Mouse (Mus musculus): ENCODE measurements around the gene Rasal3. TPM values are rescaled to one million over a fixed set of nuclear protein-coding genes. Genes with fewer than 3 reads are reported as not detected.

The Rasal3 gene
- polyA plus RNA-seq, 1 experiment from 2014 or later: 0.20 TPM

DNA sequence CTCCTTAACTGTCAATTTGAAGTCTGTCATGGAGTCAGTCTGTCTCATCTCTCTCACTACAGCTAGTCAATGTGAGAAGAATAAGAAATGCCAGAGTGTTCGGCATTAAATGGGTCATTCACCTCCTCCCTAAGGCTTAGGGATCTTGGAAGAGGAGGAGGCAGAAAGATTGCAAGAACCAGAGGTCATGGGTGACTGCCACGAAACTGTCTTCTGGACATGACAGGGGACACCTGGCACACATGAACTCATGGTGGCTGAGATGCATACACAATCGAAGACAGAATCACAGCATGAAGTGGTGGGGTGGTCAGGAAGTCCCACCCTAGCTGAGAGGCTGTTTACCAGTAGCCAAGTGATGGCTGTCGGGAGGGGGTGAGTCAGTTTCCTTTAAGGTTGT is 30.9 kb upstream of the Rasal3 start:
- 38% methylated on average over 4 of the region's 4 CpGs for WGBS
- Histone ChIP-seq H3K9me3 (ENCODE audit: control insufficient read depth, low read length) (no peaks in the 10 kb centered on the region), H3K4me3 (ENCODE audit: low read length) (no peak overlapping the region), H3K9ac (ENCODE audit: low read depth, low read length) (no peak overlapping the region), H3K27me3 (ENCODE audit: control insufficient read depth, insufficient read depth, low read length) (0 out of 2 replicates have a peak, but pooled peaks cover under 1% of the 10 kb centered on the region), H3K4me2 (replicated peaks; ENCODE audit: low read depth, low read length) (no peak overlapping the region), H3K36me3 (ENCODE audit: control insufficient read depth, insufficient read depth, low read length) (no peaks in the 10 kb centered on the region), H3K4me1 (ENCODE audit: control insufficient read depth, insufficient read depth, low read length) (no peaks in the 10 kb centered on the region), H3K27ac (ENCODE audit: low read depth, low read length) (no peak overlapping the region)
- no peak for ATAC-seq (ENCODE audit: low FRiP score, low TSS enrichment)

DNA sequence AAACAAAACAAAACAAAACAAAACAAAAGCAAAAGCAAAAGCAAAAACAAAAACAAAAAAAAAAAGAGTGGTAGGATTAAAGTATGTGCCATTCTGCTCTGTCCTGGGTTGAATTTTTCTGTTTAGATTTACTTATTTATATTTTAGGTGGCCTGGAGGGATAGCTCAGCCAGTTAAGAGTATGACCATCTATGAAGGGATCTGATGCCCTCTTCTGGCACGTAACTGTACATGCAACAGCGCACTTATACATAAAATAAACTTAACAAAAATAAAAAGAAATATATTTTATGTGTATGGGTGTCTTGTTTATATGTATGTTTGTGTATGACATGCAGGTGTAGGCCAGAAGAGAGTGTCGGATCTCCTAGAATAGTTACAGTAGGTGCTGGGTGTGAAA is 28.6 kb upstream of the Rasal3 start:
- H3K36me3 ChIP-seq (ENCODE audit: control insufficient read depth, insufficient read depth, low read length): no peaks in the 10 kb centered on the region
- no peak for ATAC-seq (ENCODE audit: low FRiP score, low TSS enrichment)

DNA sequence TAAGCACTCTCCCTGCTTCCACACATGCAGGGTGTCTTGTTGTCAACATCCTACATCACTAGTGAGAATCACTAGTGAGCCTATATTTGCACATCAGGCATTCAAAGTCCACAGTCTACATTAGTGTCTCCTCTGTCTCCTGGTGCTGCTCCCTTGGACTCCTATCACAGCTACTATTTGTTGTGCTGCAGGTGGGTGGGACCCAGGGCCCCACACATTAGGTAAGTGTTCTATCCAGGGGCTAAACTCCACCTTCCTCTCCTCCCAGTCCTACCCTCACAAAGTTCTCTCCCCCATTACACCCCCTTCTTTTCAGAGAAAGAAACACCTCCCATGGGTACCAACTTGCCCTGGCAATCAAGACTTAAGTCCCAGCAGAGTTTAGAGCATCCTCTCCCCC is 23.2 kb upstream of the Rasal3 start:
- Histone ChIP-seq H3K36me3 (ENCODE audit: control insufficient read depth, insufficient read depth, low read length) (no peaks in the 10 kb centered on the region), H3K4me1 (ENCODE audit: control insufficient read depth, insufficient read depth, low read length) (no peaks in the 10 kb centered on the region), H3K27me3 (ENCODE audit: control insufficient read depth, insufficient read depth, low read length) (no peaks in the 10 kb centered on the region), H3K9ac (ENCODE audit: low read depth, low read length) (no peak overlapping the region), H3K4me3 (ENCODE audit: low read length) (no peak overlapping the region), H3K4me2 (replicated peaks; ENCODE audit: low read depth, low read length) (no peak overlapping the region), H3K9me3 (ENCODE audit: control insufficient read depth, low read length) (no peaks in the 10 kb centered on the region), H3K27ac (ENCODE audit: low read depth, low read length) (no peak overlapping the region)
- ATAC-seq (ENCODE audit: low FRiP score, low TSS enrichment): no peak

More for the DNA sequence above, 28.6 kb upstream of the Rasal3 start:
- H3K27me3 ChIP-seq (ENCODE audit: control insufficient read depth, insufficient read depth, low read length): no peaks in the 10 kb centered on the region
- H3K27ac ChIP-seq (ENCODE audit: low read depth, low read length): no peak overlapping the region
- no peak overlapping the region for H3K4me3 ChIP-seq (ENCODE audit: low read length)
- no peaks in the 10 kb centered on the region for H3K9me3 ChIP-seq (ENCODE audit: control insufficient read depth, low read length)
- no peak overlapping the region for H3K4me2 ChIP-seq (replicated peaks; ENCODE audit: low read depth, low read length)
- no peak overlapping the region for H3K9ac ChIP-seq (ENCODE audit: low read depth, low read length)
- 62% methylated on average over 3 of the region's 3 CpGs for WGBS
- no peaks in the 10 kb centered on the region for H3K4me1 ChIP-seq (ENCODE audit: control insufficient read depth, insufficient read depth, low read length)

DNA sequence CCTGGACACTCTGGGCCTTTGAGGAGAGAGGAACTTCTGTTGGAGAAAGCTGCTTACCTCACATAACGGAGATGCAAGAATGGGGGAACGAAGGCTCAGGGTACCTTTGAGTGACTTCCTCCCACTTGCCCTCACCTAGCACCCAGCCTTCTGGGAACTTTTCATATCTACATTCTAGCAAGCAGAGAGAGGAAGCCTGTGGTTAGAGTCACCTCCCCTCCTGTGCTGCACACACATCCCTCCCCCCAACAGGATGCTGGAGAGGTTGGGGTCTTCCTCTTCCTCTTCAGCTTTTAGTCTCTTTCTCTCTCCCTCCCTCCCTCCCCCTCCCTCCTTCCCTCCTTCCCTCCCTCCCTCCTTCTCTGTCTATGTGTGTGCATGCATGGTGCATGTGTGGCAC is 20.7 kb upstream of the Rasal3 start, which contains the start of gene Pglyrp2:
Pglyrp2 (minus strand) TSS at position 134 of the 400 bp plus-strand sequence.
- WGBS: 93% methylated on average over 2 of the region's 2 CpGs
- no peak within 1 kb of the TSS for H3K27ac ChIP-seq (ENCODE audit: low read depth, low read length)
- H3K27me3 ChIP-seq (ENCODE audit: control insufficient read depth, insufficient read depth, low read length): no peaks in the 10 kb centered on the region
- H3K4me2 ChIP-seq (replicated peaks; ENCODE audit: low read depth, low read length): no peak within 1 kb of the TSS
- no peaks in the 10 kb centered on the region for H3K36me3 ChIP-seq (ENCODE audit: control insufficient read depth, insufficient read depth, low read length)
- ATAC-seq (ENCODE audit: low FRiP score, low TSS enrichment): no peak
- no peak within 1 kb of the TSS for H3K9ac ChIP-seq (ENCODE audit: low read depth, low read length)
- no peaks in the 10 kb centered on the region for H3K9me3 ChIP-seq (ENCODE audit: control insufficient read depth, low read length)
- no peak within 1 kb of the TSS for H3K4me3 ChIP-seq (ENCODE audit: low read length)
- H3K4me1 ChIP-seq (ENCODE audit: control insufficient read depth, insufficient read depth, low read length): no peaks in the 10 kb centered on the region

DNA sequence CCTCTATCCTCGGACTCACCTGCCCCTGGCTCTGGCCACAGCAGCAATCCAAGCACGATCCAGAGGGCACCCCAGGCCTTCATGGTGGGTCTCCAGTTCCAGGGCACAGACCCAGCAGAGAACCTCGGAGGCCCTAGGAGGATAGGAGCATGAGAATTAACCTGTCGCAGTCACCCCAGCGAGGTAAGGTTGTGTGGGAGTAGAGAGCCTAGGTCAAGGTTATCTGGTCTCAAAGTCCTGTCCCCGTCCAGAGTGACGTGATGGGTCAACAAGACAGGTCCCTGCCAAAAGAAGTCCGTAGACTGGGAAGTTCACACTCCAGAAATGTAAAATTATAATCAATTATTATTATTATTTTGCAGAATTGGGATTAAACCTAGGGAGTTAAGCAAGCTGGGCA is 17.4 kb upstream of the Rasal3 start:
- H3K27ac ChIP-seq (ENCODE audit: low read depth, low read length): no peak overlapping the region
- H3K36me3 ChIP-seq (ENCODE audit: control insufficient read depth, insufficient read depth, low read length): no peaks in the 10 kb centered on the region
- no peaks in the 10 kb centered on the region for H3K9me3 ChIP-seq (ENCODE audit: control insufficient read depth, low read length)
- 0 out of 2 replicates have a peak, but pooled peaks cover 6% of the 10 kb centered on the region for H3K27me3 ChIP-seq (ENCODE audit: control insufficient read depth, insufficient read depth, low read length)
- no peak overlapping the region for H3K9ac ChIP-seq (ENCODE audit: low read depth, low read length)
- no peak overlapping the region for H3K4me2 ChIP-seq (replicated peaks; ENCODE audit: low read depth, low read length)
- no peaks in the 10 kb centered on the region for H3K4me1 ChIP-seq (ENCODE audit: control insufficient read depth, insufficient read depth, low read length)
- 74% methylated on average over 8 of the region's 8 CpGs for WGBS
- H3K4me3 ChIP-seq (ENCODE audit: low read length): no peak overlapping the region
- no peak for ATAC-seq (ENCODE audit: low FRiP score, low TSS enrichment)

DNA sequence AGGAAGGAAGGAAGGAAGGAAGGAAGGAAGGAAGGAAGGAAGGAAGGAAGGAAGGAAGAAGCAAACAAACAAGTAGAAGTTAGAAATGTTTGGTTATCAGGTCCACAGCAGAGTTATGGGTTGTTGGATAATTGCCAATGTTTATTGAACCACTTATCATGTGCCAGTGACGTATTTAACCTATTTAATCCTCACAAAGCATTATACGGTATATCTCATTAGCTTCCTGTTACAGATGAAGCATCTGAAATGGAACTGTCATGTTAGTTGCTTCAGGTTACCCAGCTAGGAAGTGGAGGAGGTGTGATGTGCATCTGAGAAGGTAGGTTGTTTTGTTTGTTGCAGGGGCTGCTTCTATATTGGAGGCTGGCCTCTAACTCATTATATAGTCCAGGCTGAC is 16.6 kb upstream of the Rasal3 start:
- Histone ChIP-seq H3K9ac (ENCODE audit: low read depth, low read length) (no peak overlapping the region), H3K4me2 (replicated peaks; ENCODE audit: low read depth, low read length) (no peak overlapping the region), H3K36me3 (ENCODE audit: control insufficient read depth, insufficient read depth, low read length) (no peaks in the 10 kb centered on the region), H3K9me3 (ENCODE audit: control insufficient read depth, low read length) (no peaks in the 10 kb centered on the region), H3K27ac (ENCODE audit: low read depth, low read length) (no peak overlapping the region), H3K4me3 (ENCODE audit: low read length) (no peak overlapping the region), H3K4me1 (ENCODE audit: control insufficient read depth, insufficient read depth, low read length) (no peaks in the 10 kb centered on the region), H3K27me3 (ENCODE audit: control insufficient read depth, insufficient read depth, low read length) (0 out of 2 replicates have a peak, but pooled peaks cover 9% of the 10 kb centered on the region)
- WGBS: 74% methylated on average over 2 of the region's 2 CpGs
- no peak for ATAC-seq (ENCODE audit: low FRiP score, low TSS enrichment)

DNA sequence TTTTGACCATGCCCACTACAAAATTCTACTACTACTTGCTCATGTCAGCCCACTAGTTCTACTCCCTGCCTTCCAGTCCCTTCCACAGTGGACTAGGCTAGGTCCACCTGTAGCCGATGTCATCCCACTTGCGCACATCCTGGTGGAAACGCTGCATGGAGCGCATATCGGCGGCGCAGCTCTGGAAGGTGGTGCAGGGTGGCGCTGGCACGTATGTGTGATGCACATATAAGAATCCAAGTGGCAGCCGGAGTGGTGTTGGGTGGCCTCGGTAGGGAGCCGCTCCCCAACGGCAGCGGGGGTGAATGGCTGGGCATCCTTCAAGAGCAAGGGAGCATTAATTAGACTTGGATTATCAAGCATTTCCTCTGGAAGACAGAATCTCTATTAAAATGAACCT is 13.4 kb upstream of the Rasal3 start:
- no peak for ATAC-seq (ENCODE audit: low FRiP score, low TSS enrichment)
- no peak overlapping the region for H3K4me3 ChIP-seq (ENCODE audit: low read length)
- no peak overlapping the region for H3K27ac ChIP-seq (ENCODE audit: low read depth, low read length)
- H3K9ac ChIP-seq (ENCODE audit: low read depth, low read length): no peak overlapping the region
- no peaks in the 10 kb centered on the region for H3K36me3 ChIP-seq (ENCODE audit: control insufficient read depth, insufficient read depth, low read length)
- H3K9me3 ChIP-seq (ENCODE audit: control insufficient read depth, low read length): no peaks in the 10 kb centered on the region
- no peaks in the 10 kb centered on the region for H3K4me1 ChIP-seq (ENCODE audit: control insufficient read depth, insufficient read depth, low read length)
- WGBS: 91% methylated on average over 14 of the region's 14 CpGs
- no peak overlapping the region for H3K4me2 ChIP-seq (replicated peaks; ENCODE audit: low read depth, low read length)
- peaks cover 9% of the 10 kb centered on the region; the same call in 1 of the 2 replicates for H3K27me3 ChIP-seq (ENCODE audit: control insufficient read depth, insufficient read depth, low read length)

DNA sequence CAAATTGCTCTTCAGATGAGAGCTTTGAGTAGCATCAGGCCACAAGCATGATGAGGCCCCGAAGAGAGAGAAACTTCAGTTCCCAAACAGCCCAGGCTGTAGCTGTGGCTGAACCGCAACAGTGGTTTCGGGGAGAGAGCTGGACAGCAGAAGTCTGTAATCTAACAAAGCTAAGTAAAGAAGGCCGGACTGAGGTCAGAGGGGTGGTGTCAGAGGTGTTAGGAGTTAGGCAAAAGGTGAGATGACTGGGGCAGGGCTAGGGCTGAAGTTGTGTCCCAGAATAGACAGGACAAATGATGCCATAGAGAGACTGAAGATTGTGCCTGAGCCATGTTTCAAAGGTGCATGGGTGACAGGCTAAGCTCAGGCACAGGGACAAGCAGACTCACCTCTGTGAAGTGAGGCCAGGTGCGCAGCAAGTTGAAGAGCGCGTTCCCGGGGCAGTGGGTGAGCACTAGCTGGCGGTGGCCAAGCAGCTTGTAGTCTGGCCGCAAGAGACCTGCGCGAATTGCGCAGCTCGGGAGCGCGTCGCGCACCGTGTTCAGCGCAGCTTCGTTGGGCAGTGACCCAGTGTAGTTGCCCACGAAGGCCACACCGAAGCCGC is 12.1 kb upstream of the Rasal3 start:
- no peaks in the 10 kb centered on the region for H3K9me3 ChIP-seq (ENCODE audit: control insufficient read depth, low read length)
- no peak overlapping the region for H3K9ac ChIP-seq (ENCODE audit: low read depth, low read length)
- H3K27me3 ChIP-seq (ENCODE audit: control insufficient read depth, insufficient read depth, low read length): peaks cover 9% of the 10 kb centered on the region; the same call in 1 of the 2 replicates
- no peaks in the 10 kb centered on the region for H3K4me1 ChIP-seq (ENCODE audit: control insufficient read depth, insufficient read depth, low read length)
- no peak overlapping the region for H3K4me3 ChIP-seq (ENCODE audit: low read length)
- 0 out of 2 replicates have a peak overlapping the region, but pooled peaks have one; percentile 13 for H3K4me2 ChIP-seq (replicated peaks; ENCODE audit: low read depth, low read length)
- no peaks in the 10 kb centered on the region for H3K36me3 ChIP-seq (ENCODE audit: control insufficient read depth, insufficient read depth, low read length)
- H3K27ac ChIP-seq (ENCODE audit: low read depth, low read length): no peak overlapping the region
- ATAC-seq (ENCODE audit: low FRiP score, low TSS enrichment): no peak
- 42% methylated on average over 24 of the region's 24 CpGs for WGBS

DNA sequence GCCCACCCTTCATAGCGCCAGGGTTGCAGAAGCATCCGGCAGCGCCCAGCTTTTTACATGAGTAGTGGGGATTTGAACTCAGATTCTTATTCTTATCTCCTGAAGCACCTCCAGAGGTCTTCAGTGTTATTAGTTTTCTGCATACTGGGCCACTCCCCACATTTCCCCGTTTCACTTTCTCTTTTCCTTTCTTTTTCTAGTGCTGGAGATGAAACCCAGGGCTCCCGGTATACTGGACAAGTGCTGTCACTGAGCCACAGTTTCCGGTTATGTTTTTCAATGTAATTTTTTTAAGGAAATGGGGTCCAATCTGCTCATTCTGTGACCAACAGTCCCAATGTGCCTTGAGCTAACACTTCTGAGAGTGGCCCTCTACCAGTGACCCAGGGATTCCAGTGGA is 8.5 kb upstream of the Rasal3 start:
- Histone ChIP-seq H3K9me3 (ENCODE audit: control insufficient read depth, low read length) (no peaks in the 10 kb centered on the region), H3K27ac (ENCODE audit: low read depth, low read length) (no peak overlapping the region), H3K4me2 (replicated peaks; ENCODE audit: low read depth, low read length) (no peak overlapping the region), H3K36me3 (ENCODE audit: control insufficient read depth, insufficient read depth, low read length) (no peaks in the 10 kb centered on the region), H3K27me3 (ENCODE audit: control insufficient read depth, insufficient read depth, low read length) (peaks cover 9% of the 10 kb centered on the region; the same call in 1 of the 2 replicates), H3K9ac (ENCODE audit: low read depth, low read length) (no peak overlapping the region), H3K4me1 (ENCODE audit: control insufficient read depth, insufficient read depth, low read length) (no peaks in the 10 kb centered on the region), H3K4me3 (ENCODE audit: low read length) (no peak overlapping the region)
- 87% methylated on average over 6 of the region's 6 CpGs for WGBS
- ATAC-seq (ENCODE audit: low FRiP score, low TSS enrichment): no peak
